Mouse (Mus musculus): Measurements from ENCODE around the gene Gm16867. TPM values are rescaled to one million over a fixed set of nuclear protein-coding genes. Genes with fewer than 3 reads are reported as not detected.
"Not testable (repeated sequence)": the region's sequence is repeated elsewhere in the genome, so short reads cannot be mapped to it uniquely, and the experiment has no call there.

The Gm16867 gene
- polyA plus RNA-seq, 1 experiment from 2014 or later = 0.61 TPM

DNA sequence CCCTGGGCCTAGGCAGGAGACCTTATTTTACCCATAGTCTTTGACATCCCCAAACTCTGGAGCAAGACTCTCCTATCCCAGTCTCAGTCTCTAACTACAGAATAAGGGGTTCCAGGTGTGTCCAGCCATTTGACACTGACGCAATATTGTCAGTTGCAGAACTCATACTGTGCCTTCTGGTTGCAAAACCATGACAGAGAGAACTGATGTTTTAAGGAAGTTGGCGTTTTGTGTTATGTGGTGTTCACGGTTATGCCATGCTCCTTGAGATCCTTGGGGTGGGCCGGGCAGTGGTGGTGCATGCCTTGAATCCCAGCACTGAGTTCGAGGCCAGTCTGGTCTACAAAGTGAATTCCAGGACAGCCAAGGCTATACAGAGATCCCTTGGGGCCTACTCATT, 45.5 kb downstream of the Gm16867 start:
- H3K4me3 ChIP-seq; H3K9me3 ChIP-seq (replicated peaks); H3K27ac ChIP-seq (ENCODE audit: poor library complexity, severe bottlenecking); ATAC-seq (ENCODE audit: insufficient number of reproducible peaks, low FRiP score); H3K4me1 ChIP-seq (replicated peaks); H3K36me3 ChIP-seq; H3K9ac ChIP-seq; H3K4me2 ChIP-seq; H3K27me3 ChIP-seq (replicated peaks): not testable (repeated sequence)
- no CpG with 5 or more reads among the region's 5 CpGs for WGBS

GRCm38 (mm10) chr14:69454640-69455039, 48.5 kb downstream of the Gm16867 start:
- not testable (repeated sequence) for H3K27ac ChIP-seq (ENCODE audit: poor library complexity, severe bottlenecking); H3K4me2 ChIP-seq; H3K4me3 ChIP-seq; H3K27me3 ChIP-seq (replicated peaks); H3K36me3 ChIP-seq; H3K9me3 ChIP-seq (replicated peaks); H3K9ac ChIP-seq; ATAC-seq (ENCODE audit: insufficient number of reproducible peaks, low FRiP score); H3K4me1 ChIP-seq (replicated peaks)
- no CpG with 5 or more reads among the region's 9 CpGs for WGBS

- not testable (repeated sequence) for H3K4me1 ChIP-seq (replicated peaks); H3K4me3 ChIP-seq; H3K27ac ChIP-seq (ENCODE audit: poor library complexity, severe bottlenecking); H3K9ac ChIP-seq; H3K4me2 ChIP-seq; H3K9me3 ChIP-seq (replicated peaks); H3K36me3 ChIP-seq; H3K27me3 ChIP-seq (replicated peaks); ATAC-seq (ENCODE audit: insufficient number of reproducible peaks, low FRiP score)
- WGBS = no CpG with 5 or more reads among the region's 10 CpGs
Measured at GRCm38 (mm10) chr14:69448845-69449244, 54.3 kb downstream of the Gm16867 start.

DNA sequence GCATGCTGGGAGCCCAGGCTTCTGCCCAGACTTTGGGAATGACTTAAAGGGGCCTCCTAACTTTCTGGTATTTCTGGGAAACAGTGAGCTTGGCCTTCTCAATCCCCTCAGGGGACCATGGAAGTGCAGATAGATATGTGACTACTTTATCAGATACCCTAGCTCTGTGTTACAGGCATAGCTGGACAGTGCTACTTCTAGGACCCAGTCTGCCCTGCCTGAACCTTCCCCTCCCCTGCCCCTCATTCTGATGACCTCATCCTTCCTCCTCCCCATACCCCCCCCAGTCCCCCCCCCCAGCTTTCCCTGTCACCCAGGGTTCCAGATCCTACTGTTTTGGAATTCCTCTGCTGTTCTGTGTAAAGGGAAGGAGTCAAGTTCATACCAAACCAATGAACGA, 56.2 kb downstream of the Gm16867 start:
- H3K27me3 ChIP-seq (replicated peaks); H3K4me1 ChIP-seq (replicated peaks); H3K4me2 ChIP-seq; H3K36me3 ChIP-seq; H3K27ac ChIP-seq (ENCODE audit: poor library complexity, severe bottlenecking); ATAC-seq (ENCODE audit: insufficient number of reproducible peaks, low FRiP score); H3K4me3 ChIP-seq; H3K9me3 ChIP-seq (replicated peaks); H3K9ac ChIP-seq: not testable (repeated sequence)
- no CpG with 5 or more reads among the region's 1 CpGs for WGBS

DNA sequence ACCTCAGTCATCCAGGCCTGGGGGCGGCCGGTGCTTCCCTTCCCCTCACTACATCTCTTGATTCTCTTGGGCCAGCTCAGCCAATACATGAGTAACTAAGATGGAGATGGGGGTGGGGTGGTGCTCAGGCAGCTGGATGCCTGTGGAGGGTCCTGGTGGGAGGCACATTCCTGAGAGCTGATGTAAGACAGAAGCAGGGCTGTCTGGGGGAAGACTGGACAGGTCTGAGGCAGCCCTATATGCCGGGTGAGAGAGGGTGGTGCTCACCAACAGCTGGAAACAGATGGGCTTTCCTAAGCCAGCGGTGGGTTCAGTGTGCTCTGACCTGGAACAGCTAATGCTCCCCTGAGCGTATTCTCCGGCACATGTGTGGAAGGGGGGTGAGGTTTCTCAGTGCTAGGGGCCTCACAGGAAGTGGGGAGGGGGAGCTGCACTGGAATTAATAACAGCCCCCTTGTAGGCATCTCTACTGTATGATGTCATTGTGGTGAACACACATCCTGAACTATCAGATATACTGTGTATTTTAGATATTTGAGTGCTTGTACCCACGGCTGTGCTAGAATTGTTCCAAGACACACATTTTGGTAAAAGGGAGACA, 60.0 kb downstream of the Gm16867 start:
- peak; percentile 82 for ATAC-seq (ENCODE audit: insufficient number of reproducible peaks, low FRiP score)
- not testable (repeated sequence) for H3K4me1 ChIP-seq (replicated peaks); H3K4me3 ChIP-seq; H3K27ac ChIP-seq (ENCODE audit: poor library complexity, severe bottlenecking); H3K9ac ChIP-seq; H3K9me3 ChIP-seq (replicated peaks); H3K27me3 ChIP-seq (replicated peaks); H3K36me3 ChIP-seq; H3K4me2 ChIP-seq
- no CpG with 5 or more reads among the region's 7 CpGs for WGBS

- not testable (repeated sequence) for H3K9ac ChIP-seq; H3K4me2 ChIP-seq; H3K27me3 ChIP-seq (replicated peaks); H3K36me3 ChIP-seq; H3K4me3 ChIP-seq; H3K9me3 ChIP-seq (replicated peaks); ATAC-seq (ENCODE audit: insufficient number of reproducible peaks, low FRiP score); H3K4me1 ChIP-seq (replicated peaks); H3K27ac ChIP-seq (ENCODE audit: poor library complexity, severe bottlenecking)
- WGBS = no CpG with 5 or more reads among the region's 7 CpGs
Measured at GRCm38 (mm10) chr14:69440955-69441354, 62.2 kb downstream of the Gm16867 start.

DNA sequence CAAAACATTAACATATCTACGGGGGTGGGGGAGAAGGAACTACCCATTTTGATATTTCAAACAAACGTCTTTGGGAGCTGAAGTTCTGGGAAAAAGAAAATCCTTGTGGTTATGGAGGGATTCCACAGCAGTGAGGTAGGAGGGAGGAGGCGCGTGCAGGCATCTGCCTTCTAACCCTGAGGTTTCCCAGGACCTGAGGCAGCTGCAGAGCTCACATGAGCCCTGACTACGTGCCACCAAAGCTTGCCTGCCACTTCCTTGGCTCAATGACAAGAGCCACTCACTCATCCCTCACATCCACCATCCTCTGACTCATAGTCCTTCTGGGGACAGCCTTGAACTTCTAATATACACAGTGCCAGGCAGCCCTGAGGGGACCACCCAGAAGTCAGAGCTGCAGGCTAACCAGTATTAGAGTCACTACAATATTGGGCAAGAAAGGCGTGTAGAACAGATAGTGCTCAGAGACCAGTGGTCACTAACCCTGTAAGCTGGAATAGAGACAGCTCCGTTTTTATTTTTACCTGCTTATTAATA, 64.4 kb downstream of the Gm16867 start:
- not testable (repeated sequence) for H3K4me3 ChIP-seq; ATAC-seq (ENCODE audit: insufficient number of reproducible peaks, low FRiP score); H3K4me1 ChIP-seq (replicated peaks); H3K36me3 ChIP-seq; H3K9me3 ChIP-seq (replicated peaks); H3K27me3 ChIP-seq (replicated peaks); H3K27ac ChIP-seq (ENCODE audit: poor library complexity, severe bottlenecking); H3K4me2 ChIP-seq; H3K9ac ChIP-seq
- no CpG with 5 or more reads among the region's 7 CpGs for WGBS

- not testable (repeated sequence) for H3K27ac ChIP-seq (ENCODE audit: poor library complexity, severe bottlenecking); H3K36me3 ChIP-seq; H3K9me3 ChIP-seq (replicated peaks); ATAC-seq (ENCODE audit: insufficient number of reproducible peaks, low FRiP score); H3K4me2 ChIP-seq; H3K4me3 ChIP-seq; H3K4me1 ChIP-seq (replicated peaks); H3K27me3 ChIP-seq (replicated peaks); H3K9ac ChIP-seq
- WGBS = no CpG with 5 or more reads among the region's 7 CpGs
Measured at GRCm38 (mm10) chr14:69421003-69421402, 82.2 kb downstream of the Gm16867 start.

DNA sequence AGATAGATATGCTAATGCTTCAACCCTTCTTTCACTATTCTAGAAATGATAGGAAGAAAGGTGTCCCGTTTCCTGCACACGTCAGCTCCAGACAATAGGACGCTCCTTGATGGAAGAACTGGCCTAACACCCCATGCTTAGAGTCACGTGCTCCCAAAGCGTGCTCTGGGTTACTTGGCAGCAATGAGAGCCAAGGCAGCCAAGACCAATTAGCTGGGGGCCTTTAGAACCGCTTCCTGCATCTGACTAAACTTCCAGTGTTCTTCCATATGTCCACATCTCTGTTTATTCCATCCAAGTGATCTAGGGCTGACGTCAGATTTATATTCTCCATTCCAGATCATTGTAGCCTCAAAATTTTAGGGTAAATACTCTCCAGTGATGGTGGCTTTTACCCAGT, 85.6 kb downstream of the Gm16867 start:
- not testable (repeated sequence) for H3K27me3 ChIP-seq (replicated peaks); H3K9me3 ChIP-seq (replicated peaks); H3K4me3 ChIP-seq; H3K27ac ChIP-seq (ENCODE audit: poor library complexity, severe bottlenecking); H3K4me1 ChIP-seq (replicated peaks); H3K9ac ChIP-seq; H3K36me3 ChIP-seq; H3K4me2 ChIP-seq; ATAC-seq (ENCODE audit: insufficient number of reproducible peaks, low FRiP score)
- no CpG with 5 or more reads among the region's 7 CpGs for WGBS

Other genes starting within 250 kb of the Gm16867 start
- 0.04 TPM in 1 of 2 replicates, not detected in the other for gene Synb, start 209.1 kb downstream of the Gm16867 start, polyA plus RNA-seq (2016; fragmentation: Nextera tagmentation; extraction: Ambion mirVana)
- not detected in 2 replicates for gene Gm27179, start 9.2 kb upstream of the Gm16867 start, polyA plus RNA-seq (2016; fragmentation: Nextera tagmentation; extraction: Ambion mirVana)
- gene Entpd4b, start 52.1 kb upstream of the Gm16867 start, polyA plus RNA-seq (2016; fragmentation: Nextera tagmentation; extraction: Ambion mirVana) = 23.0 and 23.3 TPM in 2 replicates